Mouse (Mus musculus) c-Kit-positive CD71-negative TER-119-negative erythroid progenitor cells, embryonic 14.5 days (primary cell): ENCODE results near the gene Pycr2.

Experiments
- DNase-seq: peaks from one replicate; pipeline ENCODE4 v3.0.0-alpha.2; 2013; ENCODE audit warnings: low read depth

Pycr2 gene

GRCm38 (mm10) chr1:180940776-180941460 lies 36.8 kb downstream of the Pycr2 start:
- no peak for DNase-seq

- no peak for DNase-seq
Measured at GRCm38 (mm10) chr1:180941726-180942125, 37.6 kb downstream of the Pycr2 start.

GRCm38 (mm10) chr1:180942166-180943031 lies 38.3 kb downstream of the Pycr2 start, which contains the start of gene Tmem63a:
Gene Tmem63a, plus strand, starts transcription at chr1:180942344.
- DNase-seq: no peak

- no peak for DNase-seq
Measured at GRCm38 (mm10) chr1:180943032-180943644, 39.0 kb downstream of the Pycr2 start.

DNA sequence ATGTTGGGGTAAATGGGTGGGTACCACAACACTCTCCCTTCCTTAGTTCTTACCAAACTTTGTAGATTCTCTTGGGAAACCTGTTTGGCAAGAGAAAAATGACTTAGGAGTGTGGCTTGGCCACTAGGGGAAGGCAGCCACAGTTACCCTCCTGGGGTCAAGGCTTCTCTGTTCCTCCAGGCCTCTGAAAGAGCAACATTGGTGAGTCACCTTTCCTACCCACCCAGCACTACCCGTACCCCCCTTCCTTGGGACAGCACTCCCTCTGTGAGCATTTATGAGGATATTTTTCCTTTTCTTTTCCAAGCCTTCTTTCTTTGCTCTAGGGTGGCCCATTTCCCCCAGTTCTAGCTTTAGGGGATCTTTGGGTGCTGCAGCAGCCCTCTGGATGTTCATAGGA lies 39.8 kb downstream of the Pycr2 start:
- DNase-seq: no peak

GRCm38 (mm10) chr1:180944553-180944952 lies 40.5 kb downstream of the Pycr2 start:
- no peak for DNase-seq

DNA sequence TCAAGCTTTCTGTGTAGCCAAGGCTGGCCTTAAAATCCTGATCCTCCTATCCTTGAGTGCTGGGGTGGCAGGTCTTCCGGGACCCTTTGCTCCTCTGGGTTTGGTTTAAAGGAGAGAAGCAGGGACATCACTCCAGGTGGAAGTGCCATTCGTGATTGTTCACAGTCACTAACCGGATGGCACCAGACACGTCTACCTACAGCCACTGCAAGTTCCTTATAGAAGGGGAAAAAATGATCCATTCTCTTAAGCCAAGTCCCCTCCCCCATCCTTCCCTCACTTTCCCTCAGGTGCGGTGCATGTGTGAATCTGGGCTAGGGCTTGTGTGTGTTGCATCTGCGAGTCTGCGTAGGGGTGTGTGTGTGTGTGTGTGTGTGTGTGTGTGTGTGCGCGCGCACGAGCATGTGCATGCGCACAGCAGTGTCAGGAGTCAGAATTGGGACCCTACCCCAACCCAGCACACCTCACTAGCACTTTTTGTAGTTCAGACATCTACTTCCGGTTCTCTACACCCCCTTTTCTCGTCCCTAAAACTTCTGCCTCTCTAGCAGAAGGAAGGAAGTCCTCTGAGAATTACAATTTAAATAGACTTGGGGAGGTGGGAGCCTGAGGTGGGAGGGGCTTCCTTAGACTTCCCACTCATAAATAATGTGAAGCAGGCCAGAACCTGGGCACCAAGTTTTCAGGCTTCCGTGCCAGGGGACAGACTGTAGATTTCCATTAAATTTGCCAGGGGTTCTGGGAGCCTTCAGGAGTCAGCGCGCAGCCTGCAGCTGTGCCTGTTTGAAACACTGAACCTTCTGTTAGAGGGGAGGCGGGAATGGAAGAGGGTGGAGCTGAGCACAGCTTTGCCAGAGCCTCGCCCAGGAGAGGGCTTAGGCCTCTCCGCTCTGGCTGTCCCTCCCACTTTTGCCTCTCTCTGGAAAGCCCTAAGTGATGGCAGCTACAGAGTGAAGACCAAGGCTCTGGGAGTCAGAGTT lies 41.2 kb downstream of the Pycr2 start:
- no peak for DNase-seq

GRCm38 (mm10) chr1:180946448-180946847 lies 42.4 kb downstream of the Pycr2 start:
- DNase-seq: no peak

DNA sequence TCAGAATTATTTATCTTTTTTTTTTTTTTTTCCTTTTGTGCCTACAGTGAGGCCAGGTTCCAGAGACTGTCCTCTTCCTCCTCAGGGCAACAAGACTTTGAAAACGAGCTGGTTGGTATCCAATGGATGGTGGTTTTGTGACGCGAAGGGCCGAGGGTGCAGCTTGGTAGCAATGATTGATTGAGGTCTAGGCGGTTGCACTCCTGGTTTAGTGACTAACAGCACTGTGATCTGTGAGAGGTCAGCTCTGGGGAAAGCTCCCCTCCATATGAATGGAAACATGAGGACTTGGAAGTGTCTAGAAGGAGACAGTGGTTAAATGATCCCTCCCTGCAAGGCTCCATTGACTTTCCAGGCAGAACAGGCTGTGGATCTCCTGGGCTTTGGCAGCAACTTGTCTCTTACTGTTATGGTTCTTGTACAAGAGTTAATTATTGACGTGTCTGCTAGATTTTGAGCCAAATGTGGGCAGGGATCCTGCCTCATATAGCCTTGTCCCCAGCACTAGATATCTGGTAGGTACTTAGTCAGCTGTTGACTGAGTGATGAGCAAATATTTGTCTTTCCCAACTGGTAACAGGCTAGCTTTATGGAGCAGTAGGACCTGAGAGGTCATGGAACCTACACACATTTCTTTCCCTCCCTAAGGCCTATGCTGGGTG lies 48.1 kb downstream of the Pycr2 start:
- DNase-seq: no peak

DNA sequence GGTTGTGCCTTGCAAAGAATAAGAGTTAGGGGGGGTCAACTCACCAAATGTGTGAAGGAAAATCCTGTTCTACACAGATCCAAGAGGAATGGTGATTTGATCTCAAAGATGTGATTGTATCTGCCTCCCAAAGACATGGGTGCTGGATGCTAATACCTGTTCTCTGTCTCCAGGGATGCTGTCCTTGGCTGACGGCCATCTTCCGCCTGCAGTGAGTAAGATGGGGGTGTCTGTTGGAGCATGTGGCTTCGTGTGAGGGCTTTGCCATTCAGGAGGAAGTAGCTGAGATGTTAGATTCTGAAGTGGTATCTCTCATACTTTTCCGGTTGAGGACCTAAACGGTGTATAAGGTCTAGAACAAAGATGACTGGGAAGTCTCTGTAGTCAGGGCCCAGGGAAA lies 48.7 kb downstream of the Pycr2 start:
- DNase-seq: no peak

- no peak for DNase-seq
Measured at GRCm38 (mm10) chr1:180956401-180956800, 52.3 kb downstream of the Pycr2 start.

- DNase-seq: no peak
Measured at GRCm38 (mm10) chr1:180956973-180957381, 52.9 kb downstream of the Pycr2 start.
